Mouse (Mus musculus): ENCODE data around the gene Wnk2. TPM values are rescaled to one million over a fixed set of nuclear protein-coding genes. Genes with fewer than 3 reads are reported as not detected.
A peak's percentile ranks its signal among the peaks of the same experiment; 100 is the strongest.

The Wnk2 gene
- total RNA-seq, 2 experiments from 2014 or later = 58.9 to 71.9 TPM

DNA sequence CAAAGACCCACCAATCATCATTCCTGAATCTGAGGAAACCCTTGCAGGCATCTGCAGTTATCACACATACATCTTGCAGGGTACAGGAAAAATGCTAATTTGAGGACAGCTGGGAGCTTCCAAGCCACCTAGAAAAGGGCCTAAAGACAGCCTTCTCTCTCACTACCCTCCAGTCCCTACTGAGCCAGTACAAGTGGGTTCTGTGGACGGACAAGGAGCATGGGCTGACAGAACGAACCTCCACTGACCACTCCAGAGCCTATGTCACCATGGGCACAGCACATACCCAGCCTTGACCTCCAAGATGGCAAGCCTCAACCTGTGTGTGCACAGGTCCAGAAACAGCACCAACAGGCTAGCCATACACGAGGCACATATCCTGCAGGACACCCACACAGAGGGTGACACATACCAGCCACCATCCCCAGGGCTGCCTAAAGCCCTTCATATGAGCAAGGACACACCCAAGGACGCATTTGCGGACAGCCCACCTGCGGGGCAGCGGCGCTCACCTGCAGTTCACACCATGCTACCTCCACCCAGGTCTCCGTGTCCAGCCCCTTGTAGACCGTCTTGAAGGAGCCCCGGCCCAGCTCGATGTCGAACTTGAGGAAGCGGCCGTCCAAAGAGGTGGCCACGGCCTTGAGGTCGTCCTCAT, 1.6 kb downstream of the Wnk2 start:
- no peak for DNase-seq
- intact Hi-C loops (cut with DNase I) = no loop called here

DNA sequence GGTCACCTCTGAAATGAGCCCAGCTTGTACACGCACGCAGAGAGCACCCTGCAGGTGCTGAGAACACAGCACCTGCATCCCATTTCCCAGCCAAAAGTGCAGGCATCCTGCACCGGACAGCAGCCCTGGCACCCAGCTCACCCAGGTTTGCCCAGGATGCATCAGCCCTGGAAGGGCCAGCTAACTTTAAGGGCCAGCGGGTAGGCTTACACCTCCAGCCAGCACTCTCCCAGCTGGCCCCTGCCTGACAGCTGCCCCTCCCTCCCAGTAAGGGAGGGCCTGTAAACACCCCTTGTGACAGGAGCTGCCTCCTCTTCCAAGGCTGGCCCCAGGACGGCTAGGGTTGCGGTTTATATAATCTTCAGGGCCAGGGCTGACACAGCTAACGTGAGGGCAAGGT, 2.4 kb downstream of the Wnk2 start:
- intact Hi-C loops (cut with DNase I) = no loop called here
- DNase-seq = peak in 1 of 2 experiments; percentile 58

DNA sequence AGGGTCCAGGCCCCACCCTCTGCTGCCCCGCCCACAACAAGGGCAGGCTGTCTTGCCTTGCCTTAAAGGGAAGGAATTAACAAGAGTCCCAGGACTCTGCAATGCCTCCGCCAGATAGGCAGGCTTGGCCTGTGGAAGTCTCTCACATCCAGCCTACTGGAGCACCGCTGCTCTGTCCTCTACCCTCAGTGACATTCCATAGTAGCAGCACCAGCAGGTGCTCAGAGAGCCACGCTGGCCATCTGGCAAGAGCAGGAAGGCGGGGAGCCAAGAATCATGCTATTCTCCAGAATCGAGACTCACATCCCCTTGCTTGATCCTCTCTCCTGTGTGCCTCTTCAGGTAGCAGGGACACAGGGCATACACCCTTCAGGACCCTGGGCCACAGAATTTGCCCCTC, 3.4 kb downstream of the Wnk2 start:
- intact Hi-C loops (cut with DNase I) = no loop called here
- no peak for DNase-seq

DNA sequence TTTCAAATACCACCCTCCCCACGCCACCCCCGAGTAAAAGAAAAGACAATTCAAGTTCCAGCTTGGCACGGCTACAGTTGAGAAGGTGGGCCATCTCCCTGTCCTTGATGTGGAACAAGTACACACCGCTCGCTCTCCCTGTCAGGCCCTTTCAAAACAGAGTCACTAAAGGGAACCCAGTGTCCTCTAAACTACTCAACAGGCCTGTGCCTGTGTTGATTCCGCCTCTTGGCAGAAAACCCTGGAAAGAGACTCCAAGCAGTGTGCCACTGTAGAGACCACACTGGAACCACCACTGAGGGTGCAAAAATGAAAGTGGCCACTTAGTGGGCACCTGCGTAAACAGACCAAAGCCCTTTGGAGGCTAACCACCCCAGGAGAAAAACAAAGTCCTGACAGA, 4.5 kb downstream of the Wnk2 start:
- intact Hi-C loops (cut with DNase I) = no loop called here
- DNase-seq = no peak

DNA sequence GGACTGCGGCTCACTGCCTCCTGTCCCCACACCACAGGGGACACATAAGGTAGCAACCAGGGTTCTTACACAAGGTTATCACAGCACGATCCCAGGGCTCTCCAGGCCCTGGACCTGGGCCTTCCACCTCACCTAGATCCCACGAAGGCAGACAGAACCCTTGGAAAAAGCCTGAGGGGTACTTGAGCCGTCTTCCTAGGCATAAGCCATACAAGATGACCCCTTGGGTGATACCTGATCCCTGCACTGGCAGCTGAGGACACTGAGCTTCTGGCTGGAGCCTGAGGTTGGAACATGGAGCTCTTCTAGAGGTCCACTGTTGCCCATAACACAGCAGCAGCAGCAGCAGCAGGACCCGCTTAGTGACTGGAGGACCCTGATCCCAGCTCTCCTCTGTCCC, 5.4 kb downstream of the Wnk2 start:
- no peak for DNase-seq
- intact Hi-C loops (cut with DNase I) = no loop called here

DNA sequence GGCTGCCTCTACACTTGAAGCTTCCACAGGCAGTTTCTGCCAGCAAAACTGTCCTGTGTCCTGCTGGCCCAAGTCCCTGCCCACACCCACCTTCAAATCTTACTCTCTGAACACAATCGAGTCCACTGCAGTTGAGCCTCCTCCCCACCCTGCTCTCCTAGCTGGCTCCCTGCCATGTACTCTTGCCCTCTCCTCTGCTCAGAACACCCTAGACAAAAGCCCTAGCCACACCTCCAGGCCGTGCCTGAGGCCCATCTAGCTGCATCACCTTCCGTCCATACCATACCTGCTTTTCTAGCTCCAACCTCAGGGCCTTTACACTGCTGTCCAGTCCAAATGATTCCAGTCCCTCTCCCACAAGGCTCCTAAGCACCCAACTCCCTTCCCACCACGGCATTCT, 7.2 kb downstream of the Wnk2 start:
- intact Hi-C loops (cut with DNase I) = no loop called here
- no peak for DNase-seq

DNA sequence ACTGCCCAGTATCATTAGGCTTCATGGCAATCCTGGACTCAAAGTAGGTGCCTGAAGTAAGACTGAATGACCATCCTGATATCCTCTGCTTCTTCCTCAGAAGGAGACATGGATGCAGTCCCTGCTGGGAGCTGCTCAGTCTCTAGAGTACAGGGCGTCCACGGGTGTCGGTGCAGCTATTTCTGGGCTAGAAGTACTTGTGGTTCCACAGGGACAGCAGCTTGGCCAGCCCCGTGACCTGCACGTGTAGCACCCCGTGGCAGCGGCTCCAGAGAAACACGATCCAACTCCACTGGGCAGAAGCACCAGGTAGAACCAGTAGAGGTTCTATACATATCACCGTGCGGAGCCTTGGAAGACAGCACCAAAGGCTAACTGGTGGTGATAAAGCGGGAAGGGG, 13.3 kb downstream of the Wnk2 start:
- intact Hi-C loops (cut with DNase I) = no loop called here
- peak in 1 of 2 experiments; percentile 52 for DNase-seq

DNA sequence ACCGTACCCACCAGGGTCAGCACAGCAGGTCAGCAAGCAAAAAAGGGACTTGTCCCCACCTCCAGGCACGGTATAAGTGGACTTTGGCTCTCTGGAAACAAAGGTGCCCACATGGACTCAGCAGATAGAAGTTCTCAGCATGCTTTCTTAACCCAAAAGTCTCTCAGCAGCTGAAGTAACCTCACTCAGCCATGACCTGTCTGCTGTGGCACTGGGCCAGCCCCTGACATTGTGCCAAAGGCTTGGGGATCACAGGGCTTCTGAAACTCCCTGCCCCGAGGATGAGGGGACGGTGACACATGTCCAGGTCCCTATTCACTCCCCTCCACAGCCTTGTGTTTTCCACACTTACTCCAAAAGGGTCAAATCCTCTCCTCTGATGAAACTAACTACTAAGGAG, 14.7 kb downstream of the Wnk2 start:
- DNase-seq = no peak
- intact Hi-C loops (cut with DNase I) = no loop called here

DNA sequence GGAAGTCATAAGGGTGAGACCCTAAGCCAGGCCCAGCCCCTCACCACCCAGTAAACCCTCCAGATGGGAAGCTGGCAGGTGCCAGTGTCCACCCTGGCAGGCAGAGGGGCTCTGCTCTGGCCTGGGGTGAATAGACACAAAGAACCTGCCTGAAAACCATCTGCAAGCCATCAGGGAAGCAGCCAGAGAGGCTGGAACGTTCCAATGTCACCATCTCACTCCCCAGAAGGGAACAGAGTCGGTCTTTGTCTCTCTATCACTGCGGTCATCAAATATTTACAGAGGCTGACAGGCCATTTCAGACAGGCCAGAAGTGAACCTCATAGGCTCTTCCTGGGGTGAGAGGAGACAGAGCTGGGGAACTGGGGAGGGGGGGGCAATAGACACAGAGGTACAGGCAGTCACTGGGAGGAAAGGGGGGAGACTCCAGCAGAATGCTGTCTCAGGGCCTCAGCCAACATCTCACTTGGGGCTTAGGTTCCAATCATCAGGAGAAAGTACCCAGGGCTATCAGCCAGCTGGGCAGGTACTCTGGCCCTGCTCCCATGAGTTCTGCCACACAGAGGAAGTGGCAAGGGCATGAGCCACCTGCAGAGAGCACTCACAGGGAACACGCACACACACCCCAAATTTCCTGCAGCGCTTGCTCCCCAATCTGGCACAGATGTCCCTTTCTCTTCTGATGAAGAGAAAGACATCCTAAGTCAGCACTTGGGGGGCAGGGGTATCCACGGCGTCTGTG, 15.7 kb downstream of the Wnk2 start:
- DNase-seq = no peak
- intact Hi-C loops (cut with DNase I) = no loop called here

DNA sequence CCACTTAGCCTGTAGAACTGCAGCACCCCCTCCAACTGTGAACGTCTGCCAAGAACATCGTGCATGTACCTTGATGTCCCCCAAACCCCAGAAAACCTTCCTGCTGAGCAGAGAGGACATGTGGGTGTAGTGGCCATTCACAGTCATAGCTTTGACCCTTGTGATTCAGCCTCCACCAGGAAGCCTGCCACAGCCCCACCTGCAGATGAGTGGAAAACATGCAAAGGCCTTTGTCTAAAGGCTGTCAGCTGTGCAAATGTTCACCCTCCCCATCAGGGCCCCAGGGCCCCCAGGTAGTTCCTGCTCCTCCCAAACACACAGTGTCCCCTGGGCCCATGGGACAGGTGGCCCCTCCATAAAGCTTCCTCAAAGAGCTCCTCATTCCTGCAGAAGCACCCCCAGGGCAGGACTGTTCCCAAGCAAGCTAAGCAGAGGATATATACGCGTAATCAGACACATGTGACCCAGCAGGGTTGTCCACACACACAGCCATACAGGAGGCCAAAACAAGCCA, 16.4 kb downstream of the Wnk2 start:
- no peak for DNase-seq

DNA sequence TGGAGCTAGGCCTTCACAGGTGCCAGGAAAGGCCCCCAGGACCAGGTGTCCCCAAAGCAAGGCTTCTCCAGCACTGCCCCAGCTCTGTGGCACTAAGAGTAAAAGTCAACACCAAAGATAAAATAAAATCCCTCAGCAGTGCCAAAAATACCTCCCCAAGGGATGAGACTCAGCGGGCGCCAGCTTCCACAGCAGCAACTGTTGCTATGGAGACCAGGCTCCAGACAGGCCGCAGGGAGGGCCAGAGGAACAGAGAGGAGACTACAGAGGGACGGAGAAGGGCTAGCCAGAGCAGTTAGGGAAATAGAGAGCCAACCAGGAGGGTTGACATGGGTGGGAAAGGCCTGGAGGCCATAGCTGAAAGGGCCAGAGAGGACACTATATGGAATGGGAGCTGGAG, 18.0 kb downstream of the Wnk2 start:
- intact Hi-C loops (cut with DNase I) = no loop called here
- peak in 1 of 2 experiments; percentile 57 for DNase-seq

More for the DNA sequence above, 16.4 kb downstream of the Wnk2 start:
- intact Hi-C loops (cut with DNase I) = no loop called here

DNA sequence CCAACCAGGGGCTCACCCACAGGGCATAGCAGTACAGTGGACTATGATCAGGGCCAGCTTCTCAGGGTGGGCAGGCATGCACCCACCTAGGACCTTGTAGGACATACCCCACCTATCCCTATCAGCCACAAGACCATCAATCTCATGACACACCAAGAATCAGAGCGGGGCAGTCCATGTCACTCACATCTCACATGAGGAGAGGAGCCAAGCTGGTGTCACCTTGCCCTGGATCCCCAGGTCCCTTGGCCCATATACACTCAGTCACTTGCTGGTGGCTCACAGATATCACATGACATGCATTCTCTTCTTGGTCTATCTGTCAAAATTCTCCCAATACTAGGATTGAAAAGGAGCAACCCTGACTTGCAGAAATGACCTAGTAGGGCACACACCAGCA, 18.7 kb downstream of the Wnk2 start:
- DNase-seq = no peak
- intact Hi-C loops (cut with DNase I) = no loop called here

DNA sequence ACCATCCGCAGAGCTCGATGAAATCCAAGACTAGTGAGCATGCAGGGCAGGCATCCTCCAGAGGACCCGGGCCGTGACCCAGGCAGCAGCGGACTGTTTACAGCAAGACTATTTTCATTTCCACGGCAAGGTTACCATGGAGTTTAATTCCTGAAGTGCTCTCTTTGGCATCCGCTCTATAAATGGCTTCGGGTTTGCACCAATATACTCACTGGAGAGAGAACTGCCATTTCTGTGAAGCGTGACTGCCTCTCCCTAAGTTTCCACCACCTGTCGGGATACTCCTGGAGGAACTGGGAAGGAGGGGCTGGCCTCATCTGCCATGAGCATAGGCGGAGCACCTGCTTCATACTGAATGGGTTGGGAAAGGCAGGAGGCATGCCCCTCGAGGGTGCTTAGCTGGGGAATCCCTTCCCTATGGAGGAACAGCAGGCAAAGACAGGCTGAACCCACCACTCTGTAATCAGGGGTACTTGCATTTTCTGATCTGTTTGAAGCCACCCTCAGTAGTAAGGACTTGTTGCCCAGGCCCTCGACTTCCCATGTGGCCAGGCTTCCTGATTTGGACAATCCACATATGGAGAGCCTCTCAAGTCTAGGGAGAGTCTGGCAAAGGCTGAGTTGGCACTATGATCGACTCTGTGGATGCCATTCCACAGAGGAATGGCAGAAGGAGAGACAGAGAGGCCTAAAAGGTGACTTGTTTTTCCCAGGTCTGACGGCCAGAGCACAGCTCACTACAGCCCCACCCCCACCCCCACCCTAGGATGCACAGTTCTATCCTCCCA, 19.8 kb downstream of the Wnk2 start:
- DNase-seq = no peak
- intact Hi-C loops (cut with DNase I) = no loop called here

DNA sequence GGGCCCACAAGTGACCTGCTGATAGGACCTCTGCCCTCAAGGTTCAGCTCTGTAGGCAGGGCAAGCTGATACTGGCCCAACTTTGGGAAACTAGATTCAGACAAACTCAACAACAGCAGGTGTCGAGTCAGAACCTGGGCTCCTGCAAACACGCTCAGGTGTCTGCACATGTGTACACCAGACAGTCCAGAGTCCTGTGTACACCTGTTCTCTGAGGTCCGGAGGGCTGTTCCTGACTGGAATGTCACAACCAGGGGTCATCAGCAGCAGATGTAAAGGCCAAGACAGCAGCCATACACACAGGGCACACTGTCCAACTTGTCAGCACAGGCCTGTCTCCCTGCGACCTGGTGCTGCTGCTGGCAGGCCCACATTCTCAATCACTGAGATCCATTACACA, 25.7 kb downstream of the Wnk2 start:
- no peak for DNase-seq
- intact Hi-C loops (cut with DNase I) = no loop called here

DNA sequence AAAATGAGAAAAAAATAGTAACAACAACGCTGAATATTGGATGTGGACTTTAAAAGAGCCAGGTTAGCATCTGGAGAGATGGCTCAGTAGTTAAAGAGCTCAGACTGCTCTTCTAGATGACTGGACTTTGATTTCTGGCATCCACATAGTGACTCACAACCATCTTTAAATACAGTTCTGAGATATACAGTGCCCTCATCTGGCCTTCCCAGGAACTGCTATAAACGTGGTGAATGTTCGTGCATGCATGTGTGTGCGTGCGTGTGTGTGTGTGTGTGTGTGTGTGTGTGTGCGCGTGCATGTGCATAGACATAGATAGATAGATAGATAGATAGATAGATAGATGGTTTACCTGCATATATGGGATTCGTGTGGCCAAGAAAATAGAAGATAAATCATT, 30.3 kb downstream of the Wnk2 start:
- intact Hi-C loops (cut with DNase I) = no loop called here
- DNase-seq = no peak

DNA sequence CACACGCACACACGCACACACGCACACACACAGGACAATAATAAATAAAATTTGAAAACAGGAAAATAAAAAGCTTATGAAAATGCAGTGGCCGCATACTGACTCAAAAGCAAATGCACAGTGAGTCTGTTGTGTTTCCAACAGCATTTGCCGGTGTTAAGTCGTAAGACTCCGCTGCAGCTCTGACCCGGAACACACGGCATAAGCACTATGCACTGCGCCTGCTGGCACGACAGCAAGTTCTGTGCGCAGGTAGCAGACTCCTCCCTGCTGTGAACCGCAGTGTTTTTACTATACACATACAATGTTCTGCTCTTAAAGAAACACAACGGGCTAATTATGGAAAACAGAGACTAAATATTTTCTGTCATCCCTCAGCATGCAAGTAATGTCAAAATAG, 32.9 kb downstream of the Wnk2 start:
- intact Hi-C loops (cut with DNase I) = no loop called here
- no peak for DNase-seq

DNA sequence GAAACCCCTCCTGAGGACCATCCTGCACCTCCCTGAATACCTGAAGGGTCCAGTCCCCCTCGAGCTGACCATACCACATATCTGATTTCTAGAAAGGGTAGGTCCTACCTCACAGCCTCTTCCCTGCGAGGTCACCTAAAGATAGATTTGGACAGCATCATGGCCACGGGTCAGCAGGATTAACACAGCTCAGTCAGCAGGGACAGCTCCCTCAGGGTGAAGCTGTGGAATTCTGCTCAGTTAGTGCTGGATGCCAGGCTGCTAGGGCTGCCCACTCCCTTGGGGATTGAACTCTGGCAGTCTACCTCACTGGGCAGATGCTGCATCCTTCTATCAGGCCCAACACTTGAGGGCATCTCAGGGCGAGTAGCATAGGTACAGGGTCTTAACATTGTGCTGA, 33.7 kb downstream of the Wnk2 start:
- intact Hi-C loops (cut with DNase I) = no loop called here
- peak in 1 of 2 experiments; percentile 30 for DNase-seq

DNA sequence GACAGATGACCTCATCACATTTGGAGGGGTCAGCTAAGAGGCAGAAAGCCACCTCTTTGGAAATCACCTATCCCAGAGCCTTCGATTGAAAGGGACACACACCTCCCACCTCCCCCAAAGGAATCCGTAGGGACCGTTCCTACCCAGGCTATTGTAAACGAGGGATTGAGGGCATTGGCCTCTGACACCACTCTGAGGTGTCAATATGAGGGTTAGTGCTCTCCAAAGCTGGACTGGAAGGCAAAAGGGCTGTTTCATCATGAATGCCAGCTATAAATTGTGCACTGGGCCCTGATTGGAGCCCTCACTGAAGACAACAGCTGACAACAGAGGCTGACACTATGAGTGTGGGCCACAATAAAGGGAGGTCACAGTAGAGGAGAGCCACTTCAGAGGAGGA, 34.5 kb downstream of the Wnk2 start:
- intact Hi-C loops (cut with DNase I) = no loop called here
- no peak for DNase-seq

DNA sequence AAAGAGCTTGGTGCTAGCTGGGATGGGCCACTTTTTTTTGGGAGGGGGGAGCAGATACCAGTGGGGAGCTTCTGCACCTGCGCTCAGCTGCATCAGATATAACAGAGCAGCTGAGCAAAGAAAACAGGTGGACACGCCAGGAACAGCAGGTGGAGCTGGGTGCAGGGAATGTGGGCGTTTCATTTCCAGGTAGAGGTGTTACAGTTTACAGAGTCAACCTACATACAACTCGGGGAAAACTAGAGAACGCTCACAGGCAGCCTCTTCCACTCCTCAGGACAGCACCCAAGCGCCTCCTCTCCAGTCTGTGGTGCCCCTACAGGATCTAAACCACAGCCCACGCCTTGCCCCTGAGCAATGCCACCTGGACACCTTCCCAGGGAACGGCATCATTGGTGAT, 35.2 kb downstream of the Wnk2 start:
- DNase-seq = no peak
- intact Hi-C loops (cut with DNase I) = no loop called here

DNA sequence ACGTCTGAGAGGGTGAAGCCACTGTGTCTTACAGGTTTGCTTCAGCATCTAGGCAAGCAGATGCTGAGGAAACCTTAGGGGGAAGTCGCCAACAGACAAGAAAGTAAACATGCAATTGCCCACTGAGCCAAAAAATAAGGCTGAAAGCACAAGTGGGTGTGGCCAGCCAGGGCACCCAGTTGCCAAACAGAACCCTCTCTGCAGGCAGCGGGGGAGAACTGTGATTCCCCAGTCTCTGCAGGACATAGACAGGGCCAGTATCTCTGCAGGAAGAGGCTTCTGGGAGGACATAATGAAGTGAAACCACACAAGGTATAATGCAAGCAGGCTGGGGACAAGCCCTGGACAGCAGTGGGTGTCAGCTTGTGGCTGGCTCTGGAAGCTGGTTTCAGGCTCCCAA, 38.1 kb downstream of the Wnk2 start:
- no peak for DNase-seq
- intact Hi-C loops (cut with DNase I) = no loop called here

DNA sequence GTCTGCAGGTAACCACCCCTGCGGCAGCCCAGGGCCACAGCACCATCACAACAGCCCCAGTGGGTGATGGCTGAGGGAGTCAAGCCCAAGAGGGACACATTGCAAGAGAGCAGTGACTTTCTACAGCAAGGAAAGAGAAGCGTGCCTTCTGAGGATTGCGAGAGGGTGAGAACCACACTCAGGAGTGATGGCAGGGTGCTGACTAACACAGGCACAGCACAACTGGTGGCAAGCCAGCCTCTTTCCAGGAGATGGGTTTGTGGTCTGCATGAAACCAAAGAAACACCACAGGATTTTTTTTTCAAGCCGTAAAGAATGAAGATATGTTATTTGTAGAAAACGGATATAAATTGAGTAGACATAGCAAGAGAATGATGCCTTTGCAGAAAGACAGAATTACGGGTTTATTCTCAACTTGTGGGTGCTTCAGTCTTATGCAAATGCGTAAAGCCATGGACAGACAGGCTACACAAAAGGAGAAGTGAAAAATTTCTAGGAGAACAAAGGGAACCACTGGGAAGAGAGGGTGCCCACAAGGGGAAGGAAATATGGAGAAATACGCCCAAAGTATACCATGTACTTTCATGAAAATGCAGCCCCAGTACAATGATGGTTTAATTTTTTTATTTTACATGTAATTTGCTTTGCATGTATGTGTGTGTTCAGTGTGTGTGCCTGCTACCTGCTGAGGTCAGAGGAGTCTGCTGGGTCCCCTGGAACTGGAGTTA, 39.5 kb downstream of the Wnk2 start:
- intact Hi-C loops (cut with DNase I) = no loop called here
- no peak for DNase-seq
